Mouse (Mus musculus): Measurements from ENCODE around the gene Colgalt2.

Colgalt2 gene

GRCm38 (mm10) chr1:152476126-152476525, 76.5 kb downstream of the Colgalt2 start:
- in situ Hi-C loops (cut with MboI, MseI), result no loop called here

- in situ Hi-C loops (cut with MboI, MseI), result no loop called here
Observed at GRCm38 (mm10) chr1:152490842-152491241, 91.2 kb downstream of the Colgalt2 start.

GRCm38 (mm10) chr1:152492258-152492657, 92.6 kb downstream of the Colgalt2 start:
- in situ Hi-C loops (cut with MboI, MseI), result no loop called here

GRCm38 (mm10) chr1:152496831-152497230, 97.2 kb downstream of the Colgalt2 start:
- in situ Hi-C loops (cut with MboI, MseI), result no loop called here

DNA sequence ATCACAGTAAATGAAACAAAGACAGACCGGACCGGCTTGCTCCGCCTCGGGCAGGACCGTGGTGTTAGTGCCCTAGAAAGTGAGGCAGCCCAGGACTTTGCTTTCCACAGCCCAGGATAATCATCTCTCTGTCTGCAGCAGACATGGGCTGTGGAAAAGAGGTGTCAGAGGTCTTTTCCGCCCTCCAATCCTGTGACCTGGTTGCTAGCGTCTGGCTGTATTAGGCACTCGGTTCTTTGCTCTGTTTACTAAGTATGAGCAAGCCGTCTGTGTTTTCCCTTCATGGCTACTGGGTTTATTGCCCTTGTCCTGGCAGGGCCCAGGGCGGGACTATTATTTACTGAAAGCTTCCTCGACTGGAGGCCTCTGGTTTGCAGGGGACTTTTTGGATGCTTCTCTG, 98.0 kb downstream of the Colgalt2 start:
- in situ Hi-C loops (cut with MboI, MseI), result no loop called here

DNA sequence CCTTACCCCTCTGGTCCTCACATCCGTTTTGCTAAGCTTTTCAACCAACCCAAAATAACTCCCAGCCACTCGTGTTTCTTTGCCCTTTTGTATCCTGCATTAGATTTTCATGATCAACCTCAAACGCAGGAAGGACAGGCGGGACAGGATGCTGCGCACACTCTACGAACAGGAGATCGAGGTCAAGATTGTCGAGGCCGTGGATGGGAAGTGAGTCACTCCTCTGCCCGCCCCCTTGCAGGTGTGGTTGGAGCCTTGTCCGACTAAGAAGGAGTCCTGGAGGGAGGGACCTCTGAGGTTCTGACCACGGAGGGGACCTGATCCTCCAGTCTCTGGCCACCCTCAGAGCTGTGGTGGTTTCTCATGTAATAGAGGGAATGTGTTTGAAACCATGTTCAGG, 100.2 kb downstream of the Colgalt2 start:
- in situ Hi-C loops (cut with MboI, MseI), result no loop called here

DNA sequence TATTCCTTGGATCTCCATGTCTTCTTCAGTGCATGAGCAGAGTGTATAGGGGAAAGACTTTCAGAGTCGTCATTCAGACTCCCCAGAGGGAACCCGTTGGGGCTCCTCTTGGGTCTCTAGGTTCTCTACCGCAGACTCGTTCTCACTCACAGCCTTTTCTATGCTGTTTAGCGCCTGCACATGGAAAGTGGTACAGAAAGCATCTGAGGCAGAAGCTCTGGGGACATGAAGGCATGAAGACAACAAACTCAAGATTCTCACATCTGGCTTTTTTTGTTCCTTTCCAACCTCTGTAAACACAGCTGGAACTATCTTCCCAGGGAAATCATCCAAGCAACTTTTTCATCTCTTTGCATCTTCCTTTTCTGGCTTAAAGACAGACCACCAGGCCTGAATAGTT, 106.5 kb downstream of the Colgalt2 start:
- in situ Hi-C loops (cut with MboI, MseI), result no loop called here

DNA sequence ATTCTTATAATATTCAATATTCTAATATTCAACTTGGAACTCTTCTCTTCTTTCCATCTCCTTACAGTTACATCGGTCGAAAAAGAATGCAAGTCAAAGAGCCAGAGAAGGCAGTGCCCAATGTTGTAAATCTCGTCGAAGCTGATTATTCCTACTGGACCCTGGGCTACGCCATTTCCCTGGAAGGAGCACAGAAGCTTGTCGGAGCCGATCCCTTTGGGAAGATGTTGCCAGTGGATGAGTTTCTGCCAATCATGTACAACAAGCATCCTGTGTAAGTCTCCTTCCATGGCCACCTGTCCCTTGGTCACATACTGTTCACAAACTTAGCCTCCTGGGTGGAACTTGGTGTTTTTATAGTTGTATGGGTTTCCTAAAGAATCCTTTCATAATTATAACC, 107.1 kb downstream of the Colgalt2 start:
- in situ Hi-C loops (cut with MboI, MseI), result no loop called here

DNA sequence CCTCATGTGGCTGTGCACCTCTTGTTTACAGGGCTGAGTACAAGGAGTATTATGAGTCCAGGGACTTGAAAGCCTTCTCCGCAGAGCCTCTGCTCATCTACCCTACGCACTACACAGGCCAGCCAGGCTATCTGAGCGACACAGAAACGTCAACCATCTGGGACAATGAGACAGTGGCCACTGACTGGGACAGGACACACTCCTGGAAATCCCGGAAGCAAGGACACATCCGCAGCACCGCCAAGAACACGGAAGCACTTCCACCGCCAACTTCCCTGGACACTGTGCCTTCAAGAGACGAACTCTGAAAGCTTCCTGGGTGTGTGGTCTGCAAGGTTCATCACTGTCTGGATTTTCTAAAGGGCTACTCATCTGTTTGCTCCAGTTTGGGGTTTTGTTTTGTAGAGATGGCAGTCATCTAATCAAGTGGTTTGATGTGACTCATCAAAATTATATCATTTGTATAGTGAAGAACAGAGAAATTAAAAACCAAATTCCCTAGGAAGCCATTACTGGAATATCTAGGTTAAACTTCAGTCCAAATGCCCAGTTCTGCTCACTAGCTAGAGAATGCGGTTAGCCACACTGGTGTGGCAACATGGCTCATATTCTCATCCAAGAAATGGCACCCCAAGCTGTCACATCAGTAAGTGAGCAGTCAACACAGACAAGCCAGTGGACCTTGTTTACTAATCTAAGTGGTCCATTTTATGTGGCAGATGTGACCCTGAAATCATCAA, 109.0 kb downstream of the Colgalt2 start:
- in situ Hi-C loops (cut with MboI, MseI), result no loop called here

- in situ Hi-C loops (cut with MboI, MseI), result loop anchor here (5.0 kb wide), 1 partner anchor 684 kb away; no protein-coding TSS in a partner anchor
Observed at GRCm38 (mm10) chr1:152511237-152511636, 111.6 kb downstream of the Colgalt2 start.

- in situ Hi-C loops (cut with MboI, MseI), result loop anchor here (5.0 kb wide), 1 partner anchor 687 kb away; no protein-coding TSS in a partner anchor
Observed at GRCm38 (mm10) chr1:152514256-152514655, 114.6 kb downstream of the Colgalt2 start.

DNA sequence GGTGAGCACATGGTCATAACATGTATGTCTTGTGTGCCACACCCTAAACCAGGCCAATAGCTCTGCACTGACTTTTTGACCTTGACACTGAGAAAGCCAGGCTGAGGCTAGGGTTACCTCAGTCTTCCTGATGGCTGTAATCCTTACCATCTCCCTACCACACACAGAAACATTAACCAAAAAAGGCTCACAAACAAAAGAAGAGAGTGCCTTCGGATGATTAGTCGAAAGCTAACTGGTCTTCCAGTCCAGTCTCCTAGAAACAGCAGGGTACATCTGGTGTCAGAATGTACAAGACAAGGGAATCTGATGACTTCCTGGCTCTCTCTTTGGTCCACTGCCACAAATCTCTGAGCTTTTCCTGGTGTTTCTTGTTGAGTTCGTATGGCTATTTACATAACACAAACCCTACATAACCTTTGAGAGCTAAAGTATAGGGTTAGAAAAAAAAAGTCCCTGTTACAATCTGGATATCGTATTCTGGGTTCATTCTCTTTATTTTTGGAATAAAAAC, 117.5 kb downstream of the Colgalt2 start:
- in situ Hi-C loops (cut with MboI, MseI), result no loop called here

DNA sequence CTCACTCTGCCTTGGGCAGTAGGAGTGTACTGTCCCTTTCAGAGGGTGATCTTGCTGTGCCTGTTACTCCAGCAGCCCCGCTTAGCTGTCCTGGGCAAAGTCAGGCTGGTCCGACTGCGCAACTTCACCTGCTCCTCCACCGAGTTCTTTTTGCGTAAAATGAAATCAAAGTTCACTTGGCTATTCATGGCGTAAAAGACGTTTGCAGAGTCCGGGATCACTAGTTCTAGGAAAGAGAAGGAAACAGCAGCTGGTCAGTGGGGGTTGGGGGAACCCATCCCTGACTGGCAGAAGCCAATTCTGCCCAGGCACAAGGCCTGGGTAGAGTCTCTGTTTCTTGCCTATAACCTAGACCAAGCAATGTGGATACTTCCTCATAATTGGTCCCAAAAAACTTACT, 119.3 kb downstream of the Colgalt2 start:
- in situ Hi-C loops (cut with MboI, MseI), result no loop called here

DNA sequence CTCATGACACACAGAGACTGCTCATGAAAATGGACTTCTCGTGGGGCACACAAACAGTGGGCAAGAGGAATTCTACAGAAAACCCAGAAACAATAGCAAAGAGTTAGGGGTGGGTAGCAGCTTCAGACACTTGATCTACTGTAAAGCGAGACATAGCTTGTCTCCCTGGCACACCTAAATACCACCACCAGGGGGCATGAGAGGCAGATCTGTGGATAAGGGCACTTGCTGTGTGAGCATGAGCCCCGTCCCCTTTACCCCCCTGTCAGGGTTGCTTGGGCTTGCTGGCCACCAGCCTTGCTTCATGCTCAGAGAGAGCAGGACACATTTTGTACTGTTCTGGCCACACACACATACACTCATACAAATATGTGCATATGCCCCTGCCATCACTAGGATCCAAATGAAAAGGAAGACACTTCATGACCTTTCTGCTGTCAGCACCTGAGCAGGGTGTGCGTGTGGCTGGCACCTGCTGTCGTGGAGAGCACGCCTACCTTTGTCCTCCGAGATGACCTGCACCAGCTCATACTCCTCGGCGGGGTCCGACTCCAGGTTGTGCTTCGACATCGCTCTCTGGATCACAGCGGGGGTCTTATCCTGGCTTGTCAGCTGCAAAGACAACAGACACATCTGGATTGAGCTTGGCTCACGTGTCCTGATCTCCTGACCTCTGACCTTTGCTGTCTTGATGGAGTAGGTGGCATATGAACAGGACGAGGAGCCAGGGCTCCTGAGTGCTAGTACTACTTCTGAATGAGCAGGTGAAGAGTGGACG, 121.4 kb downstream of the Colgalt2 start:
- in situ Hi-C loops (cut with MboI, MseI), result no loop called here

GRCm38 (mm10) chr1:152522226-152522625, 122.6 kb downstream of the Colgalt2 start:
- in situ Hi-C loops (cut with MboI, MseI), result no loop called here

GRCm38 (mm10) chr1:152523292-152523691, 123.7 kb downstream of the Colgalt2 start:
- in situ Hi-C loops (cut with MboI, MseI), result no loop called here

DNA sequence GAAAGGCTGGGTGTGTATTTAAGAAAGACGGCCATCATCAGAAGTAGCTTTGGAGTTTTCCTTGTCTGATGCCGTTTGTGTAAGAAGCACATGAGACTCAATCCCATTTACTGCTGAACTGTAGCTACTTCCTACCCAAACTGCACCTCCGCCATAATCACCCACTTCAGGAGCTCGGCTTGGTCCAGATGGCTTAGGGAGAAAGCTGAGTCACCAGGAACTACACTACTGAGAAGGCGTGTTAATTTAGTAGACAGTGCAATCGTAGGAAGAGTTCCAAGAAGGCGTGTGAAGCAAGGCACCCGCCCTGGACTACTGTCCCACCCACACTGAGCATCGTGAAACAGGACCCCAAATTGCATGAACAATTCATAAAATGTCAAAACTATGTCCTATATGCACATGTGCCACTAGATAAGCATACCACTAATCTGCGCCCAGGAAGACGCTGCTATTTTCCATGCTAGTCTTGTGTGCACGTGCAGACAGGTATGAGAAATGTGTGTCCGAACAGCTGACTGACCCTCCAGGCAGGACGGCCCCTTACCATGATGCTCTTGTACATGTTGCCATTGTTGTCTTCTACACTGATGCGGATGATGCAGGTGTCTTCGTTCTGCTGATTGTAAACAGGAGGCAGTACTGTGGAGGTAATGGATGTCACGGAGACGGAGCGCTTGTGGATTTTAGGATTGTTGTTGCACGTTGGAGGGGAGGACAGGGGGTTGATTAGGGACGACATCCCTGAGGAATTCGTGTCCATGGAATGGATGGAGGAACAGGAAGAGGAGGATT, 124.7 kb downstream of the Colgalt2 start:
- in situ Hi-C loops (cut with MboI, MseI), result no loop called here

DNA sequence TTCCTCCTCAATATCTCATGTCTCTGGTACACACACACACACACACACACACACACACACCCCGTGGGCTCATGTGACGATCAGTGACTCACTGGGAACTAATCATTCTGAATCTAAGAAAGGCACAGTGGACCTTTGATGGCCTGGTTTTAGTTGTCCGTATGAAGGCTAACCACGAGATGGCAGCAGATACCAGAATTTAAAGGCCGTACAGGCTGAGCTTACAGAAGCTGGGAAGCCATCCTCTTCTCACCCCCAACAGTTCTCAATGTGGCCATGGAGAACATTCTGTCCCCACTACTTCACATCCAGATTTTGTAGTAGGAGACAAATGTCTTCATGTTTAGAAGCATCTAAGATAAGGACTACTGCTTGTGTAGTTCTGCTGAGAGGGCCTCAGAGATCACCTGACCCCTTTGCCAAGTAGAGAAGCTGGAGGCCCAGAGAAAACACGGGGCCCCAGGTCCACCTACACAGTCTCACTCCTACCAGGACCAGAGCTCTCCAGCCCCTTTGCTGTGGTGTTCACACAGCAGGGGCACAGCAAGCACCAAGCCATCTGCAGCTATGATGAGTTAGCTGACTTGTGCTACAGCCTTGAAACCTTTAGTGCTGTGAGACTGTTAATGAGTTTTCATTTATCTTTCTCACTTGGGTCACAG, 125.5 kb downstream of the Colgalt2 start:
- in situ Hi-C loops (cut with MboI, MseI), result loop anchor here (5.0 kb wide), 2 partner anchors 97 to 222 kb away; no protein-coding TSS in a partner anchor

DNA sequence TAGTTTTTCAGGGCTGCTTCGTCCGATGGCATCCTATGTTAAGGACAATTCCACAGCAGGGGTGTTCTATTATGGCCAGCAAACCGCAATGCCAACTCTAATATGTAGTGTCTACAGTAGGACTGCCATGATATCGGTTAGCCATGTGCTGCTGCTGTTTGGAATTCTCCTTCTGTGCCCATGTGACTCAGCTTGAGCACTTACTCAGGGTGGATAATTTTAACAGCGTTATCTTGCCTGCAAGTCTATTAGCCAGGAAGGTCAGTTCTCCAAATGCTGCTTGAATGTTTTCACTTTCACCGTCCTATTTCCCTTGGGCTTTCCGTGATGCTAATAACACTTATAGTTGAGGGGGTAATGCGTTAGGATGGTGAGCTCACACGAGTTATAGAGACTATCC, 126.5 kb downstream of the Colgalt2 start:
- in situ Hi-C loops (cut with MboI, MseI), result loop anchor here (5.0 kb wide), 2 partner anchors 96 to 221 kb away; no protein-coding TSS in a partner anchor

GRCm38 (mm10) chr1:152528214-152528613, 128.6 kb downstream of the Colgalt2 start:
- in situ Hi-C loops (cut with MboI, MseI), result loop anchor here (5.0 kb wide), 2 partner anchors 94 to 219 kb away; no protein-coding TSS in a partner anchor

DNA sequence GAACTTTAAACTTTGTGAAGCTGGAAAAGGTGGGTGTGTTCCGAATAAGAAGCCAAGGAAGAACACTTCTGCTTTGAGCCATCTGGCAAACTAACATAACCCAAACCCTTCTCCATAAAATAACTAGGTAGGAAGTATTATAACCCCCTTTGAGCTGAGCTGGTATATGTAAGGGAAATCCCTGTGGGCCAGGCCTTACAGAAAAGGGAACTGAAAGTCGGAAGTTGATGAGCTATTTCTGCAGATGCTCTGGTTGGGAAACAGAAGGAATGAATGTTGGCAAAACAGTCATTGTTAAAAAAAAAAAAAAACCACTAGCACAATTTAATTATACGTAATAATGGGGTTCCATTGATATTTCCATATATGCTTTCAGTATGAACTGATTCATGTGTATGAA, 129.1 kb downstream of the Colgalt2 start:
- in situ Hi-C loops (cut with MboI, MseI), result loop anchor here (5.0 kb wide), 2 partner anchors 94 to 219 kb away; no protein-coding TSS in a partner anchor

Measured in T-helper 1 cell (primary cell).